Mouse (Mus musculus) limb, embryonic 14.5 days (tissue): ENCODE results near the gene Atp6v0e. TPM values are rescaled to one million over a fixed set of nuclear protein-coding genes. Genes with fewer than 3 reads are reported as not detected.

Experiments used
- ATAC-seq: fragments of 200-750 bp; cut with Nextera tagmentation; 2 replicates; pipeline ENCODE4 v1.8.0; 2017; ENCODE audit warnings: low read depth, moderate number of reproducible peaks, moderate TSS enrichment; ENCODE audit not compliant: low FRiP score
- DNase-seq: peaks from one replicate; pipeline ENCODE4 v3.0.0-alpha.2; 2015; ENCODE audit warnings: low spot score
- H3K27ac ChIP-seq: fragments of 300-500 bp; sonication (generic); replicated peaks from 2 replicates; pipeline ENCODE4 v1.5.1; 2014; ENCODE audit warnings: low read depth, mild to moderate bottlenecking, low read length, moderate library complexity, mixed read lengths
- H3K27me3 ChIP-seq: fragments of 300-500 bp; sonication (generic); 2 replicates; pipeline ENCODE4 v1.6.1; 2014; ENCODE audit warnings: low read length, mixed read lengths; ENCODE audit not compliant: control insufficient read depth, insufficient read depth
- H3K36me3 ChIP-seq: fragments of 300-500 bp; sonication (generic); 2 replicates; pipeline ENCODE4 v1.6.1; 2014; ENCODE audit warnings: mild to moderate bottlenecking, low read length, moderate library complexity, mixed read lengths; ENCODE audit not compliant: control insufficient read depth, insufficient read depth
- H3K4me1 ChIP-seq: fragments of 300-500 bp; sonication (generic); 2 replicates; pipeline ENCODE4 v1.6.1; 2014; ENCODE audit warnings: antibody characterized with exemption, low read length, mixed read lengths; ENCODE audit not compliant: control insufficient read depth, insufficient read depth
- H3K4me2 ChIP-seq: fragments of 300-500 bp; sonication (generic); replicated peaks from 2 replicates; pipeline ENCODE4 v1.6.1; 2014; ENCODE audit warnings: low read depth, mild to moderate bottlenecking, low read length, moderate library complexity; ENCODE audit not compliant: severe bottlenecking
- H3K4me3 ChIP-seq: fragments of 300-500 bp; sonication (generic); replicated peaks from 2 replicates; pipeline ENCODE4 v1.5.1; 2014; ENCODE audit warnings: low read length
- H3K9ac ChIP-seq: fragments of 300-500 bp; sonication (generic); 2 replicates; pipeline ENCODE4 v1.6.1; 2014; ENCODE audit warnings: mild to moderate bottlenecking, low read depth, low read length, moderate library complexity; ENCODE audit not compliant: severe bottlenecking
- H3K9me3 ChIP-seq: fragments of 300-500 bp; sonication (generic); 2 replicates; pipeline ENCODE4 v1.6.1; 2016; ENCODE audit warnings: low read length; ENCODE audit not compliant: control insufficient read depth
- POLR2A ChIP-seq: fragments of 200-500 bp; IDR thresholded peaks from 2 replicates; pipeline ENCODE4 v1.8.0; 2012; ENCODE audit warnings: inconsistent platforms, mild to moderate bottlenecking, moderate library complexity, borderline replicate concordance; ENCODE audit not compliant: insufficient read depth, insufficient read length; ENCODE audit errors: extremely low read depth
- WGBS: fragments of 180-500 bp; shearing (Covaris S2); extraction: QIAGEN DNeasy Blood & Tissue Kit; methylation state at CpG from one replicate; pipeline ENCODE4 v1.1.7; 2014; 5-methylcytosine and 5-hydroxymethylcytosine counted together
- polyA plus RNA-seq, 2 experiments: library from polyadenylated mRNA; depleted of rRNA in 1 of 2; stranded (reverse) in 1 of 2; unstranded in 1 of 2; fragments of >200 nt; fragmentation: Nextera tagmentation in 1 of 2; extraction: Ambion mirVana in 1 of 2; gene quantifications; 2 replicates each; pipeline versions ENCODE4 v1.2.1 to v1.2.3; 2012 to 2014

The Atp6v0e gene
- polyA plus RNA-seq, 2 experiments = 167 to 228 TPM

DNA sequence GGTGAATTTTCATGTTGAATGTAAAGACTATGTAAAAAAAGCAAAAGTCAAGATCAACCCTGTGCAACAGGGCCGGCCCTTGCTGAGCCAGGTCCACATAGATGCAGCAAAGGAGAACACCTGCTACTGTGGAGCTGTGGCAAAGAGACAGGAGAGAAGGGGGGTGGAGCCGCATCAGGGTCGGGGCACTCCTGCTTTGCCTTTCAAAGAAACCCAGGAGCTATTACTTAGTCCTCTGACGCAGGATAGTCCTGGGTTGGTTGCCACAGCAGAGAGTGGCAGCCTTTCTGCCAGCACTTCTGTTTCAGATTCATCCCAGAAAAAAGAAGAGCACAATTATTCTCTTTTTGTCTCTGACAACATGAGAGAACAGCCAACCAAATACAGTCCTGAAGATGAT is 79.5 kb downstream of the Atp6v0e start:
- H3K9ac ChIP-seq = no peak overlapping the region
- H3K27me3 ChIP-seq = no peaks in the 10 kb centered on the region
- H3K4me1 ChIP-seq = no peaks in the 10 kb centered on the region
- no peaks in the 10 kb centered on the region for H3K9me3 ChIP-seq
- H3K4me2 ChIP-seq = no peak overlapping the region
- 57% methylated on average over 4 of the region's 4 CpGs for WGBS
- ATAC-seq (no peak), DNase-seq (no peak)
- H3K27ac ChIP-seq = no peak overlapping the region
- H3K4me3 ChIP-seq = no peak overlapping the region
- H3K36me3 ChIP-seq = 0 out of 2 replicates have a peak, but pooled peaks cover 4% of the 10 kb centered on the region
- no peak for TF ChIP-seq POLR2A

DNA sequence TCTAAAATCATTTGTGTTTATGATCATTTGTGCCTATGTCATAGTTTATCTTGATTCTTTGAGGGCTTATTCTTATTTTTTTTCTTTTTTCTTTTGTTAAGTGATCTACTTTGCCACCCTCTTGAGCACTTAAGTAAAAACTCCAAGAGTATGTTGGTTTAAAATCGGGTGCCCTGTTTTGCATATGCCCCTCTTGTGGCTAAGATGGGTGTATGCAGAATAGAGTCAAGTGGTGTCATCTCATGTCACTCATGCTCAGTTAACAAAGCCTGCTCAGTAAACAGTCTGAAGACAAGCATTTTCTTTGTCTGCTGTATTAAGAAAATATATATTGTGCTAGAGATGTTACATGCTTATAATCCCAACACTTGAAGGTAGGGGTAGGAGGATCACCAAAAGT is 80.3 kb downstream of the Atp6v0e start:
- WGBS = 60% methylated on average over 1 of the region's 1 CpGs
- no peak for DNase-seq
- Histone ChIP-seq H3K9ac (no peak overlapping the region), H3K36me3 (0 out of 2 replicates have a peak, but pooled peaks cover 4% of the 10 kb centered on the region), H3K4me1 (no peaks in the 10 kb centered on the region), H3K4me2 (no peak overlapping the region), H3K4me3 (no peak overlapping the region), H3K27me3 (no peaks in the 10 kb centered on the region), H3K9me3 (no peaks in the 10 kb centered on the region), H3K27ac (no peak overlapping the region)
- ATAC-seq = no peak
- TF ChIP-seq POLR2A = no peak

Other genes with a start within 250 kb of the Atp6v0e start
- gene Neurl1b, start 248.4 kb upstream of the Atp6v0e start, polyA plus RNA-seq (2012; rRNA removed) = 4.1 and 5.7 TPM in 2 replicates
- 0.68 and 0.85 TPM in 2 replicates for gene Neurl1b, start 248.4 kb upstream of the Atp6v0e start, polyA plus RNA-seq (2014; fragmentation: Nextera tagmentation; extraction: Ambion mirVana)
- gene Ergic1, start 101.7 kb upstream of the Atp6v0e start, polyA plus RNA-seq (2012; rRNA removed) = 222 and 267 TPM in 2 replicates
- gene Ergic1, start 101.7 kb upstream of the Atp6v0e start, polyA plus RNA-seq (2014; fragmentation: Nextera tagmentation; extraction: Ambion mirVana) = 156 and 157 TPM in 2 replicates
- 29.6 and 45.2 TPM in 2 replicates for gene Dusp1, start 101.1 kb upstream of the Atp6v0e start, polyA plus RNA-seq (2012; rRNA removed)
- 25.0 and 27.7 TPM in 2 replicates for gene Dusp1, start 101.1 kb upstream of the Atp6v0e start, polyA plus RNA-seq (2014; fragmentation: Nextera tagmentation; extraction: Ambion mirVana)
- gene Crebrf, start 52.4 kb downstream of the Atp6v0e start, polyA plus RNA-seq (2012; rRNA removed) = 4.9 and 5.0 TPM in 2 replicates
- gene Crebrf, start 52.4 kb downstream of the Atp6v0e start, polyA plus RNA-seq (2014; fragmentation: Nextera tagmentation; extraction: Ambion mirVana) = 5.9 and 6.5 TPM in 2 replicates
- gene Bnip1, start 117.8 kb downstream of the Atp6v0e start, polyA plus RNA-seq (2012; rRNA removed) = 45.6 and 48.7 TPM in 2 replicates
- gene Bnip1, start 117.8 kb downstream of the Atp6v0e start, polyA plus RNA-seq (2014; fragmentation: Nextera tagmentation; extraction: Ambion mirVana) = 49.3 and 49.4 TPM in 2 replicates
- gene Nkx2-5, start 181.8 kb downstream of the Atp6v0e start, polyA plus RNA-seq (2012; rRNA removed) = 0.06 and 0.15 TPM in 2 replicates
- gene Nkx2-5, start 181.8 kb downstream of the Atp6v0e start, polyA plus RNA-seq (2014; fragmentation: Nextera tagmentation; extraction: Ambion mirVana) = not detected in 2 replicates